Mouse (Mus musculus) frontal cortex, postnatal 10 days (tissue): ENCODE results near the gene Sccpdh.
"Not testable (repeated sequence)": the region's sequence is repeated elsewhere in the genome, so short reads cannot be mapped to it uniquely, and the experiment has no call there.

Experiments used
- DNase-seq, 2 experiments: peaks; one replicate each; pipeline ENCODE4 v3.0.0; 2022; ENCODE audit warnings: low spot score in 2 of 2, mixed read lengths in 1 of 2

Gene Sccpdh

GRCm38 (mm10) chr1:179668836-179669537, 977 bp downstream of the Sccpdh start:
- no peak for DNase-seq

GRCm38 (mm10) chr1:179674355-179674754, 6.3 kb downstream of the Sccpdh start:
- no peak for DNase-seq

- no peak for DNase-seq
Observed at GRCm38 (mm10) chr1:179677031-179677430, 9.0 kb downstream of the Sccpdh start.

GRCm38 (mm10) chr1:179679326-179679725, 11.3 kb downstream of the Sccpdh start:
- no peak for DNase-seq

- DNase-seq: not testable (repeated sequence)
Observed at GRCm38 (mm10) chr1:179682753-179683152, 14.7 kb downstream of the Sccpdh start.

DNA sequence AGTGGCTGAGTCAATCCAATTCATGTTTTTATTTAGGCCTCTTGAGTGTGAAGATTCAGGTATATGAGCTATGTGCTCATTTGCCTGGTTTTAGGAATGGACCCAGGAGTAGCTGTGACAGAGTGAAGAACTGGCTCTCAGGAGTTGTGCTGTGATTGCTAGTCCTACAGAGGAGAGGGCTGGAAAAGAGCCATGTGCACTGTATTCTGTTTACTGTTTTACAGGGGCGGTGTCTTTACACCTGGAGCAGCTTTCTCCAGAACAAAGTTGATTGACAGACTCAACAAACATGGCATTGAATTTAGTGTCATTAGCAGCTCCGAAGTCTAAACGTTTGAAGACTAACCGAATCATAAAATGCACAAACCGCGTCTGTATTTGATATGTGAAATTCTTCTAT, 18.3 kb downstream of the Sccpdh start:
- no peak for DNase-seq

- DNase-seq: no peak
Observed at GRCm38 (mm10) chr1:179686781-179687180, 18.8 kb downstream of the Sccpdh start.

- DNase-seq: no peak
Observed at GRCm38 (mm10) chr1:179687305-179687704, 19.3 kb downstream of the Sccpdh start.

DNA sequence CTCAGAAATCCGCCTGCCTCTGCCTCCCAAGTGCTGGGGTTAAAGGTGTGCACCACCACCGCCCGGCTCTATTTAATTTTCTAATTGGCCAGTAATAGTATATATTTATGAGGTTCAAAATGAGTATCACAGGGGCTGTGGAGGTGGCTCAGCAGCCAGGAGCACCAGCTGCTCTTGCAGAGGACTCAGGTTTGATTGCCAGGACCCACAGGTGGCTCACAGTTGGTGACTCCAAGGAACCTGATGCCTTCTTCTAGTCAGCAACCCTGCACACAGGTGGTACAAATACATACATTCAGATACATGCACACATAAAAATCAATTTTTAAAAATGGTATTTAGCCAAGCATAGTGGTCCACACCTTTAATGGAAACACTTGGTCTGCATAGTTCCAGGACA, 20.0 kb downstream of the Sccpdh start:
- DNase-seq: no peak

DNA sequence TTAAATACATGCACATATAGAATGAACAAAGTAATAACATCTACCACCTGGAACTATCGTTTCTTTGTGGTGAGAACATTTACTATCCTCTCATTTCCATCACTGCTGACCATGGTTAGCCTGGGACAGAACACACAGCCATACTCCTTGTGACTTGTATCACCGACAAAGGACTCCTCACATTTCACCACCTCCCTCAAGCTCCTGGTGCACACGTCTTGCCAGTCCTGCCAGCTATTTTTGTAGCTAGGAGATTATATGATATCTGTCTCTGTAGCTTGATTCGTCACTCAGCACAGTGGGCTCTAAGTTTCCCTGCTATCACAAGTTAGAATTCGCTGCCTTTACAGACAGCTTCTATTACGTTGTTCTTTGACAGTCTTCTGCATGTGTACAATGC, 20.4 kb downstream of the Sccpdh start:
- DNase-seq: no peak

- DNase-seq: no peak
Observed at GRCm38 (mm10) chr1:179688914-179689313, 20.9 kb downstream of the Sccpdh start.

DNA sequence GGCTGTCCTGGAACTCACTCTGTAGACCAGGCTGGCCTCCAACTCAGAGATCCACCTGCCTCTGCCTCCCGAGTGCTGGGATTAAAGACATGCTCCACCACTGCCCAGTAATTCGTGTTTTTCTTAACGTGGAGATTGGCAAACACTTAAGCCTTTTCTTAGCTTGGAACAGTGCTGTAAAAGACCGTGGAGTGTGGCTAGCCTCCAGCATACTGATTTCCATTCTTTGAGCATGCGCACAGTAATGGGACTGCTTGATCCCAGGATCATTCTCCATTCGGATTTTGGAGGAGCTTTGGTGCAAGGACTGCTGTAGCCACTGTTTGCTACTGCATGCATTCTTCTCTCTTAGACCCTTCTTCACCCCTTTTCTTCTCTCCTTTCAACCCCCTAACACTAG, 21.5 kb downstream of the Sccpdh start:
- DNase-seq: no peak

GRCm38 (mm10) chr1:179704150-179704549, 36.1 kb downstream of the Sccpdh start:
- no peak for DNase-seq

DNA sequence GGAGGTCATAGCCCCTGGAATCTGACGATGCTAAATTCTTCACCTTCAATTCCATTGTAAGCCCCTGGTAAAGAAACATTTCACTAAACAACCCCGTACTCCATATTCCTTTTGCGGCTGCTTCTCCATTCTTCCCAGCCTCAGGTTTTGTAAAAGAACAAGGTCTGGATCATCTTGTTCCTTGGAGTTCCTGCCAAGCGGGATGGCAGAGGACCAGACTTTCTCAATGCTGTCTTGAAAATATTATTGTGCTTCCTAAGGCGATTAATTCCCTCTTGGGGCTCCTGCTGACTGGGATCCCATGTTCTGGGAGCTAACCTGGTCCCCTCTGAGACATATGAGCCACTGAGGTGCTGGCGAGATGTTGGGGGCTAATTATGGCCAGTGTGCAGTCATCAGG, 37.1 kb downstream of the Sccpdh start:
- DNase-seq: no peak

- peak; percentile 58 to 85 for DNase-seq
Observed at GRCm38 (mm10) chr1:179709390-179709789, 41.4 kb downstream of the Sccpdh start.

- no peak for DNase-seq
Observed at GRCm38 (mm10) chr1:179710739-179711138, 42.7 kb downstream of the Sccpdh start.

DNA sequence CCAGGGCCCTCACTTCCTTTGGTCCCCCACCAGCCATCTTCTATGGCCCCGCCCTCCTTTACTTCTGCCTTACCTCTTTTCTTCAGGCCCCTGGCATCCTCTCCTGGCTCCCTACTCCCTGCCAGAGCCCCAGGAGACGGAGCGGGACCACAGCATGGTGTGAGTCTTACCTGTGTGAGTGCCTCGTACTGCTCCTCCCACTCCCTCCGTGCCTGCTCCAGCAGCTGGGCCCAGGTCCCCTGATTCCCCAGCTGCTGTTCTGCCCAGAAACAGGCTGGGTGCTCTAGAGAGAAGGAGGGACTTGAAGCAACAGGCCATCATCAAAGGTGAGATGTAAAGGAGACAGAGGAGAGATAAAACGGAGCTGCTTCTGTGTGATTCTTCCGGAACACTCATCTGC, 44.6 kb downstream of the Sccpdh start:
- no peak for DNase-seq

DNA sequence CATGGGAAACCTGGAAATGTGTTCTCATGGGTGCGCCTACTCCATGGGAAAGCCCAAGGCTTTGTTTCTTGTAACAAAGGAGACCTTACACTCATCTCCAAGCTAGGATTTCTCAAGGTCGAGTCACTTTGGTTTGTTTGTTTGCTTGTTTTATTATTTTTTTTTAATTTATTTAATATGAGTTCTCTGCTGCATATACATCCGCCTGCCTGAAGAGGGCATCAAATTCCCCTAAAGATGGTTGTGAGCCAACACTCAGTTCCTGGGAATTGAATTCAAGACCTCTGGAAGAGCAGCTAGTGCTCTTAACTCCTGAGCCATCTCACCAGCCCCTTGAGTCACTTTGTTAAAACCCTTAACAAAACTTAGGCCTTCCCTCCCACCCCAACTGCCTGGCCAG, 45.4 kb downstream of the Sccpdh start:
- DNase-seq: no peak

GRCm38 (mm10) chr1:179715289-179715688, 47.3 kb downstream of the Sccpdh start:
- not testable (repeated sequence) for DNase-seq

GRCm38 (mm10) chr1:179715786-179716185, 47.8 kb downstream of the Sccpdh start:
- no peak for DNase-seq

- no peak for DNase-seq
Observed at GRCm38 (mm10) chr1:179722811-179723469, 54.9 kb downstream of the Sccpdh start.

DNA sequence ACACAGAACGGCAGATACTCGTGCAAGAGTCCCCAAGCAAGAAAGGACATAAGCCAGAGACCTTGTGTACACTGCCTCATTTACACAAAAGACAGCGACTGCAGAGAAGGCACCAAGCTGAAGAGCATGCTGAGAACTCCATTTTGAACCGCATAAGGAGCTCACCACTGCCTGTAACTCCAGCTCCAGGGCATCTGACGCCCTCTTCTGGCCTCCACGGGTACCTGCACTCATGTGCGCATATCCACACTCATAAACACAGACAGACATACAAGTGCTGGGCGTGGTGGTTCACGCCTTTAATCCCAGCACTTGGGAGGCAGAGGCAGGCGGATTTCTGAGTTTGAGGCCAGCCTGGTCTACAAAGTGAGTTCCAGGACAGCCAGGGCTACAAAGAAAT, 60.7 kb downstream of the Sccpdh start:
- no peak for DNase-seq

DNA sequence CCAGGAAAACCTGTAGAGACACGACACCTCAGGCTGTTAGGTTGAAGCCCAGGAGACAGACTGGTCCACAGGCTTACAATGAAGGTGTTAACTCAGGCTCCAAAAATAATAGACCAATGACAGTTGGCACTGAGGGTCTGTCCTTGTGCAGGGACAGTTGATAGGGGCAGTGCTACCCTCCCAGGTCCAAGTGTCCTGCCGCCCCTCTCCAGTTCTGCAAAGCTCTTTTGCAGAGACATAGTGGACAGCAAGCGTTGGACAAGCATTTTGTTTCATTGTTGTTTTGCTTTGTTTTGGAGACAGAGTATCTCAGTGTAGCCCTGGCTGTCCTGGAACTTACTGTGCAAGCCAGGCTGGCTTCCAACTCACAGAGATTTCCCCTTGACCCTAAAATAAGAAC, 63.4 kb downstream of the Sccpdh start:
- no peak for DNase-seq
